Mouse (Mus musculus) kidney, embryonic 16.5 days (tissue): ENCODE results near the gene Fgf4. TPM values are rescaled to one million over a fixed set of nuclear protein-coding genes. Genes with fewer than 3 reads are reported as not detected.
"Not testable (repeated sequence)": the region's sequence is repeated elsewhere in the genome, so short reads cannot be mapped to it uniquely, and the experiment has no call there.

Experiments
- ATAC-seq: fragments of 200-750 bp; cut with Nextera tagmentation; 2 replicates; pipeline ENCODE4 v1.8.0; 2017; ENCODE audit warnings: moderate TSS enrichment; ENCODE audit not compliant: low FRiP score, low TSS enrichment
- H3K27ac ChIP-seq: fragments of 300-500 bp; sonication (generic); 2 replicates; pipeline ENCODE4 v1.5.1; 2014; ENCODE audit warnings: low read length
- H3K27me3 ChIP-seq: fragments of 300-500 bp; sonication (generic); 2 replicates; pipeline ENCODE4 v1.6.1; 2014; ENCODE audit warnings: low read length, control low read depth, mixed read lengths; ENCODE audit not compliant: insufficient read depth
- H3K36me3 ChIP-seq: fragments of 300-500 bp; sonication (generic); 2 replicates; pipeline ENCODE4 v1.6.1; 2014; ENCODE audit warnings: low read length, control low read depth, mixed read lengths; ENCODE audit not compliant: insufficient read depth
- H3K4me1 ChIP-seq: fragments of 300-500 bp; sonication (generic); 2 replicates; pipeline ENCODE4 v1.6.1; 2014; ENCODE audit warnings: low read length, control low read depth, mixed read lengths; ENCODE audit not compliant: insufficient read depth
- H3K4me2 ChIP-seq: fragments of 300-500 bp; sonication (generic); replicated peaks from 2 replicates; pipeline ENCODE4 v1.6.1; 2014; ENCODE audit warnings: low read depth, low read length
- H3K4me3 ChIP-seq: fragments of 300-500 bp; sonication (generic); 2 replicates; pipeline ENCODE4 v1.5.1; 2014; ENCODE audit warnings: mild to moderate bottlenecking, low read length
- H3K9ac ChIP-seq: fragments of 300-500 bp; sonication (generic); replicated peaks from 2 replicates; pipeline ENCODE4 v1.6.1; 2014; ENCODE audit warnings: low read length
- H3K9me3 ChIP-seq: fragments of 300-500 bp; sonication (generic); 2 replicates; pipeline ENCODE4 v1.6.1; 2016; ENCODE audit warnings: low read length, control low read depth
- WGBS: fragments of 180-500 bp; shearing (Covaris S2); extraction: QIAGEN DNeasy Blood & Tissue Kit; methylation state at CpG from one replicate; pipeline ENCODE4 v1.1.7; 2014; 5-methylcytosine and 5-hydroxymethylcytosine counted together
- polyA plus RNA-seq: library from polyadenylated mRNA; unstranded; fragments of >200 nt; fragmentation: Nextera tagmentation; extraction: Ambion mirVana; gene quantifications from 2 replicates; pipeline ENCODE4 v1.2.1, GENCODE M21; 2015

Fgf4 gene
- polyA plus RNA-seq, 1 experiment from 2014 or later = not detected

GRCm38 (mm10) chr7:144883106-144883505, 35.9 kb downstream of the Fgf4 start:
- H3K4me1 ChIP-seq = no peaks in the 10 kb centered on the region
- ATAC-seq = no peak
- no peak overlapping the region for H3K4me2 ChIP-seq
- no peaks in the 10 kb centered on the region for H3K9me3 ChIP-seq
- no peaks in the 10 kb centered on the region for H3K27me3 ChIP-seq
- no peaks in the 10 kb centered on the region for H3K36me3 ChIP-seq
- no peak overlapping the region for H3K4me3 ChIP-seq
- WGBS = 43% methylated on average over 2 of the region's 2 CpGs
- no peak overlapping the region for H3K9ac ChIP-seq
- H3K27ac ChIP-seq = no peak overlapping the region

GRCm38 (mm10) chr7:144887672-144888071, 40.5 kb downstream of the Fgf4 start:
- Histone ChIP-seq H3K36me3 (no peaks in the 10 kb centered on the region), H3K4me3 (no peak overlapping the region), H3K9ac (no peak overlapping the region), H3K27ac (no peak overlapping the region), H3K27me3 (peaks cover 7% of the 10 kb centered on the region; the same call in 1 of the 2 replicates), H3K4me1 (no peaks in the 10 kb centered on the region), H3K4me2 (no peak overlapping the region), H3K9me3 (no peaks in the 10 kb centered on the region)
- ATAC-seq = no peak
- 81% methylated on average over 2 of the region's 2 CpGs for WGBS

GRCm38 (mm10) chr7:144888564-144889299, 41.6 kb downstream of the Fgf4 start:
- no peaks in the 10 kb centered on the region for H3K36me3 ChIP-seq
- no peak overlapping the region for H3K9ac ChIP-seq
- ATAC-seq = no peak
- H3K4me2 ChIP-seq = no peak overlapping the region; the same call in 1 of the 2 replicates
- 5% methylated on average over 18 of the region's 18 CpGs for WGBS
- no peak overlapping the region for H3K27ac ChIP-seq
- peaks cover 7% of the 10 kb centered on the region; the same call in 1 of the 2 replicates for H3K27me3 ChIP-seq
- H3K4me3 ChIP-seq = no peak overlapping the region
- no peaks in the 10 kb centered on the region for H3K4me1 ChIP-seq
- H3K9me3 ChIP-seq = no peaks in the 10 kb centered on the region

GRCm38 (mm10) chr7:144890661-144891060, 43.5 kb downstream of the Fgf4 start:
- WGBS = 92% methylated on average over 1 of the region's 1 CpGs
- not testable (repeated sequence) for ATAC-seq

GRCm38 (mm10) chr7:144891863-144892262, 44.7 kb downstream of the Fgf4 start:
- Histone ChIP-seq H3K36me3 (no peaks in the 10 kb centered on the region), H3K4me3 (no peak overlapping the region), H3K4me2 (no peak overlapping the region), H3K4me1 (peaks cover 12% of the 10 kb centered on the region), H3K9me3 (no peaks in the 10 kb centered on the region), H3K9ac (no peak overlapping the region), H3K27ac (no peak overlapping the region), H3K27me3 (peaks cover 30% of the 10 kb centered on the region)
- WGBS = 76% methylated on average over 2 of the region's 2 CpGs
- no peak for ATAC-seq

More at GRCm38 (mm10) chr7:144890661-144891060, 43.5 kb downstream of the Fgf4 start:
- not testable (repeated sequence) for H3K9ac ChIP-seq, H3K4me3 ChIP-seq, H3K9me3 ChIP-seq, H3K36me3 ChIP-seq, H3K27ac ChIP-seq, H3K4me2 ChIP-seq, H3K4me1 ChIP-seq
- peaks cover 19% of the 10 kb centered on the region for H3K27me3 ChIP-seq

DNA sequence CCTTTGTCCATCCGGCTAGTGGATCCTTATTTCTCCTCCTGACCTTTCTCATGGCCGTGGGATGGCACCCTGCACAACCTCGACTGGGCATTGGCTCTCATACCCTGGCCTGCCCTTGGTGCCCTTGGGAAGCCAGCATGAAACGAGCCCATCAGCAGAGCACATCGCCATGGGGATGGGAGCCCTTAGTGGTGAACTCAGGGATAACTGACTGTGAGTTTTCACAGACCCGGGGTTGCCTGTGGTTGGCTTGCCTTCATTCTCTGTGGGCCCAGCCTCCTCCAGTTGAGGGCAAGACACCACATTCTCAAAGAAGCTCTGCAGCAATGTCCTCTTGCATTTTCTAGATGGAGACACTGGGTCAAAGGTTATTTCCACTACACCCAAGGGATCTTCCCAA, 45.2 kb downstream of the Fgf4 start:
- Histone ChIP-seq H3K9me3 (no peaks in the 10 kb centered on the region), H3K4me2 (no peak overlapping the region), H3K27ac (no peak overlapping the region), H3K36me3 (no peaks in the 10 kb centered on the region), H3K27me3 (peaks cover 35% of the 10 kb centered on the region), H3K4me3 (no peak overlapping the region), H3K9ac (no peak overlapping the region), H3K4me1 (peaks cover 16% of the 10 kb centered on the region)
- 42% methylated on average over 6 of the region's 6 CpGs for WGBS
- no peak for ATAC-seq

GRCm38 (mm10) chr7:144894191-144894590, 47.0 kb downstream of the Fgf4 start:
- Histone ChIP-seq H3K9ac (no peak overlapping the region), H3K4me3 (no peak overlapping the region), H3K27me3 (peaks cover 50% of the 10 kb centered on the region), H3K4me1 (peaks cover 17% of the 10 kb centered on the region), H3K9me3 (no peaks in the 10 kb centered on the region), H3K27ac (no peak overlapping the region), H3K4me2 (no peak overlapping the region), H3K36me3 (no peaks in the 10 kb centered on the region)
- WGBS = 3% methylated on average over 5 of the region's 5 CpGs
- no peak for ATAC-seq

DNA sequence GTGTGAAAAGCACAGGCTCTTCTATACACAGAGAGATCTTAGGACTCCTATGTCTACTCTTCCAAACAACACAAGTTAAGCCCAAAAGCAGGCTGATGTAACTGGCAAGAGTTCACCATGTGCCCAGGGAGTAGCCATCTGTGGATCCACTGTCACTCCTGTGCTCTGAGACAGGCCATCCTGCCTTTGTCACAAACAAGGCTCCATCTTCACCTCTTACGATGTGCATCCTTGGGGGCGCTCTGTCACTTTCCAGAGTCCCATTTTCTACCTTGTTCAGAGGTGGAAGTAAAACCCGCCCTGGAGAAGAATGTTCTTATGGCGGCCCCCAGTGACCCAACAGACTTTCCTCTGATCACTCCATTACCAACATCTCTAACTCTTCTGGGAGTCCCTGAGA, 47.5 kb downstream of the Fgf4 start:
- Histone ChIP-seq H3K27me3 (peaks cover 54% of the 10 kb centered on the region), H3K4me2 (peak overlapping the region; percentile 70; the same call in 1 of the 2 replicates), H3K4me3 (peak overlapping the region; percentile 47; the same call in 1 of the 2 replicates), H3K9ac (no peak overlapping the region), H3K36me3 (no peaks in the 10 kb centered on the region), H3K4me1 (peaks cover 17% of the 10 kb centered on the region), H3K27ac (no peak overlapping the region), H3K9me3 (no peaks in the 10 kb centered on the region)
- 3% methylated on average over 4 of the region's 4 CpGs for WGBS
- no peak for ATAC-seq

GRCm38 (mm10) chr7:144895305-144896111, 48.3 kb downstream of the Fgf4 start:
- ATAC-seq = peak; percentile 78
- Histone ChIP-seq H3K4me3 (peak overlapping the region; percentile 47), H3K9me3 (no peaks in the 10 kb centered on the region), H3K36me3 (no peaks in the 10 kb centered on the region), H3K27ac (no peak overlapping the region), H3K4me1 (peaks cover 17% of the 10 kb centered on the region), H3K27me3 (peaks cover 54% of the 10 kb centered on the region), H3K9ac (peak overlapping the region; percentile 36; the same call in 1 of the 2 replicates), H3K4me2 (peak overlapping the region; percentile 70)
- under 1% methylated on average over 37 of the region's 37 CpGs for WGBS
